Mouse (Mus musculus): Measurements from ENCODE around the gene Ap2a2. TPM values are rescaled to one million over a fixed set of nuclear protein-coding genes. Genes with fewer than 3 reads are reported as not detected.

The Ap2a2 gene
- polyA plus RNA-seq, 1 experiment from 2014 or later, result 54.8 TPM

DNA sequence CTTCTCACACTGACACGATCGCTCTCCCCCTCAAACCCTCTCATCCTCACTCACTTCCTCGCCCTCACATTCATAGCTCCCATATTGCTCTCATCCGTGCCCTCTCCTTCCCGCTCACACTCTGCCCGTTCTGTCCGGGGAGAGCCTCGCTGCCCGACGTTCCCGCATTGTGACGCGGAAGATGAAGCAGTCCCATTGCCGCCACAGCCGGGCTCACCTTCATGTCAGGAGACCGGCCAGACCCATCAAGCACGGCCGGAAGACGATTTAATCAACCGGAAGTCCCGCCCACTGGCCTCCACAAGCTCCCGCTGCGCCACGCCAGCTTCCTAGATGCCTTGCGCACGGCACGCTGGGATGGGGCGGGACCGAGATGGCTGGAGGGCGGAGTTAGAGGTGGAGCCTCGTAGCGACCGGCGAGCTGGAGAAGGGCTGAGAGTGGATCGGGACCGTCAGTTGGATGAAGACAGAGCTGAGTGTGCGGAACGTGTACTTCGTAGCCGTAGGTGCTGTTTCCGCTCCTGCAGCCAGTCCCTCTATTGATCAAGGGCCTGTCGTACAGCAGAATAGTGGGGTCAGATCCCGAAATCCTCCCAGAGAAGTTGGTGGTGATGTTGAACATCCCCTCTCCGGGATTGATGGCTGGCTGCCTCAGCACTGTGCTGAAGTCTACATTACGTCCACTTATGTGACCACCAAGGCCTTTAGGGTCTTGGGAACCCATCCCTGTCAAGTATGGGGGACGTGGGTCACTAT is 22.2 kb upstream of the Ap2a2 start, which contains the start of gene Chid1:
Gene Chid1 (minus strand): TSS at position 302 of the 756 bp plus-strand sequence.
- peak within 1 kb of the TSS; percentile 84 for H3K4me3 ChIP-seq
- no peaks in the 10 kb centered on the region for H3K9me3 ChIP-seq
- peak within 1 kb of the TSS; percentile 95 for H3K4me2 ChIP-seq
- peaks cover 26% of the 10 kb centered on the region for H3K4me1 ChIP-seq
- H3K27me3 ChIP-seq (replicated peaks), result no peaks in the 10 kb centered on the region
- WGBS, result 1% methylated on average over 46 of the region's 46 CpGs
- H3K9ac ChIP-seq, result peak within 1 kb of the TSS; percentile 92
- peak within 1 kb of the TSS; percentile 84 for H3K27ac ChIP-seq (replicated peaks)
- no peaks in the 10 kb centered on the region; the same call in 1 of the 2 replicates for H3K36me3 ChIP-seq
- ATAC-seq (ENCODE audit: extremely low read depth, insufficient number of reproducible peaks, low FRiP score, low TSS enrichment), result peak; percentile 97

DNA sequence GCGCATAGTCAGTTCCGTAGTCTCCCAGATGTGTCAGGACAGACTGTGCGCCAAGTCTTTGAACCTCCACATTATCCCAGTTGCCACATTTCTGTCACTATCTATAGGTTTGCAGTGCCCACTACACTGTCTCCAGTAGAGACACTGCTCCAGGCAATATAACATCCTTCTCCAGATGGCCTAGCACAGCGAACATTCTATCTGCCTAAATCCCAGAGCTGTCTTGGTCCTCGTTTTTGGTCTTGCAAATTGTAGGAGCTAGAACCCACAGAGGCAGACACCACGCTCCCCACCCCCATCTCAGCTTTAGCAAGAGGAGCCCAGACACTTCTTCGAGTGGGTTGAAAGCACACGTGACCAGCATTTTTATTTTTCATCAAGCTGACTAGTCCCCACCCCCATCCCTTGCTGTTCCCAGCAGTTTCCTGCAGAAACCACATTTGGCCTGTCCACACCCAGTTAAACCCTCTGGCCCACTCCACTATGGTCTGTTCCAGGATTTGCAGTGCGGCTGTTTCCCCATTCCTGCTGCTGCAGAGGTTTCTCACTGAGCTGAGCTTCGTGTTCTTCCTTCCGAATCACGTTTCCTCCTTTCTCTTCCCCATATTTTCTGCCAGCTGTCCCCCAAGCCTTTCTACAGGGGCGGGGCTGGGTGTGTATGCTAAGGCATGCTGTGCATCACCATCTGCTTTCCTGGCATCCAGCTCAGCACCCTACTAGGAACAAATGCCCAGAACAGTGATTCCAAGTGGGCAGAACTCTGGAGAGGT is 21.5 kb upstream of the Ap2a2 start:
- Histone ChIP-seq H3K27me3 (replicated peaks) (no peaks in the 10 kb centered on the region), H3K4me3 (peak overlapping the region; percentile 84), H3K4me1 (peaks cover 26% of the 10 kb centered on the region), H3K4me2 (peak overlapping the region; percentile 95), H3K9me3 (no peaks in the 10 kb centered on the region), H3K9ac (peak overlapping the region; percentile 92), H3K27ac (replicated peaks) (peak overlapping the region; percentile 68), H3K36me3 (no peaks in the 10 kb centered on the region; the same call in 1 of the 2 replicates)
- no peak for ATAC-seq (ENCODE audit: extremely low read depth, insufficient number of reproducible peaks, low FRiP score, low TSS enrichment)
- 50% methylated on average over 13 of the region's 13 CpGs for WGBS

DNA sequence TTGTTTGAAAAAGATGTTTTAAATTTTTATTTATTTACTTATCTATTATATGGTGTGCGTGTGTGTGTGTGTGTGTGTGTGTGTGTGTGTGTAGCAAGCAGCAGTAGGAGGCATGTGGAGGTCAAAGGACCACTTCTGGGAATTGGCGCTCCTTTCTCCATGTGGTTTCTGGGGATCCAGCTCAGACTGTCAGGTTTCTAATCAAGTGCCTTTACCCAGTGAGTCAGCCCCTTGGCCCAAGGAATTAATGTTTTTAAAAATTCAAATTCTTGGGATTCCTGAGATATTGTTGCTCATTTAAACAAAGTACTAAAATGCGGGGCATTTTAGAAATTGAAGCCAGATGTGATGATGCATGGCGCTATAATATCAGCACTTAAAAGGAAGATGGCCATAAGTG is 20.3 kb upstream of the Ap2a2 start:
- no peaks in the 10 kb centered on the region for H3K27me3 ChIP-seq (replicated peaks)
- H3K4me2 ChIP-seq, result no peak overlapping the region
- no peak overlapping the region for H3K27ac ChIP-seq (replicated peaks)
- H3K4me1 ChIP-seq, result peaks cover 26% of the 10 kb centered on the region
- H3K36me3 ChIP-seq, result no peaks in the 10 kb centered on the region
- no peaks in the 10 kb centered on the region for H3K9me3 ChIP-seq
- H3K4me3 ChIP-seq, result no peak overlapping the region
- H3K9ac ChIP-seq, result no peak overlapping the region
- WGBS, result 81% methylated on average over 4 of the region's 4 CpGs
- no peak for ATAC-seq (ENCODE audit: extremely low read depth, insufficient number of reproducible peaks, low FRiP score, low TSS enrichment)

DNA sequence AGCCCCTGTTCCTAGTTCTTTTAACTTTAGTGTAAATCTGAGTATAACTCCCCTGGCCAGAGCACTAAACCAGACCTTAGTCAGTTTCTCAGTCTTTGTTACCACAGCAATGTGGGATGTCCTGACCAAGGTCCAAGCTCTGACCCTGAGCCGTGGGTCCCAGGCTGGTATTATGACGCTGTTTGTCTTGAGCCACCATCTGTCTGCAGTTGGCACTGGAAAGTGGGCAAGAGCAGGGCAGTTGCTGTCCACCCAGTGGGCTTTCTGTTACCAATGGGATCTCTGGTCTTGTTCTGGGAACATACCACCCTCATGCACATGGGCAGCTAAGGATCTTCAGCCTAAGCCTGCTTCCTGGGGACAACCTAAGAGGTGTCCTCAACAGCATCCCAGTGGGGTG is 19.4 kb upstream of the Ap2a2 start:
- no peak overlapping the region for H3K4me2 ChIP-seq
- no peak overlapping the region for H3K4me3 ChIP-seq
- no peak overlapping the region for H3K9ac ChIP-seq
- ATAC-seq (ENCODE audit: extremely low read depth, insufficient number of reproducible peaks, low FRiP score, low TSS enrichment), result no peak
- H3K36me3 ChIP-seq, result no peaks in the 10 kb centered on the region
- H3K4me1 ChIP-seq, result peaks cover 26% of the 10 kb centered on the region
- H3K27me3 ChIP-seq (replicated peaks), result no peaks in the 10 kb centered on the region
- H3K27ac ChIP-seq (replicated peaks), result no peak overlapping the region
- 82% methylated on average over 2 of the region's 2 CpGs for WGBS
- no peaks in the 10 kb centered on the region for H3K9me3 ChIP-seq

DNA sequence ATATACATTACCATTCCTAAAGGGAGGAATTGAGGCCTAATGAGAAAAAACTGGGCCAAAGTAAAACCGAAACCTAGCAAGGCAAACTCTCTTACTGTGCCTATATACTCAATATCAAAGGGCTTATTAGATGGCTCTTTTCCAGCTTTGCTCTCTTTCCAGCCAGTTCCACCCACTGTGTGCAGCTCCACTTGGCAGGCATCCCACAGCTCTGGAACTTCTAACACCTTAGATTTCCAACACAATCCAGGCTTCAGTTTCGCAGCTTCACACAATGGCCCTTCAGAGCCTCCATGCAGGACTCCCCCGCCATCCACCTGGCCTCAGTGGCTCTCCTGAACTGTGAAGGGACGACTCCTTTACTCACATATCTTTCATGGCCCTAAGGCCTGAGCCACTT is 17.3 kb upstream of the Ap2a2 start:
- no peak for ATAC-seq (ENCODE audit: extremely low read depth, insufficient number of reproducible peaks, low FRiP score, low TSS enrichment)
- WGBS, result 55% methylated on average over 4 of the region's 4 CpGs
- H3K27ac ChIP-seq (replicated peaks), result peak overlapping the region; percentile 50; the same call in 1 of the 2 replicates

DNA sequence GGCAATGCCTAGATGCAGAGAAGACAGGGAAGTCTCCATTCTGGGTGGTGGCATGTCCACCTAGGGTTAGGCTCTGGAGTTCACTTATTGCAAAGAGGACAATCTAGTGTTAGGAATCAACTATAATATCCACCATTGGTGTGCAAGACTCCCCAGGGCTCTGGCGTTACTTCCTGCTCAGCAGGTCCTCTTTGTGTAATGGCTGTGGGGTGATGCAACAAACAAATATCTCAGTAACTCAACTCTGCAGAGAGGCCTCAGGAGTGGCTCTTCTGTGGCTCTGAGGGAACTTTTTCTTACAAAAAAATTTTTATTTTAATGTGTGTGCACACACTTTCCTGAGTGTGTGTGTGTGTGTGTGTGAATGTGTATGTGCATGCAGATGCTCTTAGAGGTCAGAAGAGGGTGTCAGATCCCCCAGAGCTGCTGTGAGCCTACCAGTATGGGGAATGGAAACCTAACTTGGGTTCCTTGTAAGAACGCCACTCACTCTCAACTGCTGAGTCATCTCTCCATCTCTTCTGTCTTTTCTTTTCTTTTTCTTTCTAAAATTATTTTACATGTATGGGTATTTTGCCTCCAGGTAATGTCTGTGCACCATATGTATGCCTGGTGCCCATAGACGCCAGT is 12.4 kb upstream of the Ap2a2 start:
- no peak overlapping the region for H3K4me2 ChIP-seq
- no peaks in the 10 kb centered on the region for H3K36me3 ChIP-seq
- no peaks in the 10 kb centered on the region for H3K9me3 ChIP-seq
- WGBS, result 80% methylated on average over 3 of the region's 3 CpGs
- no peak overlapping the region for H3K4me3 ChIP-seq
- no peak for ATAC-seq (ENCODE audit: extremely low read depth, insufficient number of reproducible peaks, low FRiP score, low TSS enrichment)
- H3K9ac ChIP-seq, result no peak overlapping the region
- H3K27ac ChIP-seq (replicated peaks), result no peak overlapping the region
- peaks cover 4% of the 10 kb centered on the region; the same call in 1 of the 2 replicates for H3K4me1 ChIP-seq
- H3K27me3 ChIP-seq (replicated peaks), result no peaks in the 10 kb centered on the region

More for the DNA sequence above, 17.3 kb upstream of the Ap2a2 start:
- H3K27me3 ChIP-seq (replicated peaks), result no peaks in the 10 kb centered on the region
- peaks cover 16% of the 10 kb centered on the region for H3K4me1 ChIP-seq
- H3K9ac ChIP-seq, result 0 out of 2 replicates have a peak overlapping the region, but pooled peaks have one; percentile 47
- no peak overlapping the region for H3K4me2 ChIP-seq
- H3K4me3 ChIP-seq, result no peak overlapping the region
- H3K36me3 ChIP-seq, result no peaks in the 10 kb centered on the region
- H3K9me3 ChIP-seq, result no peaks in the 10 kb centered on the region

DNA sequence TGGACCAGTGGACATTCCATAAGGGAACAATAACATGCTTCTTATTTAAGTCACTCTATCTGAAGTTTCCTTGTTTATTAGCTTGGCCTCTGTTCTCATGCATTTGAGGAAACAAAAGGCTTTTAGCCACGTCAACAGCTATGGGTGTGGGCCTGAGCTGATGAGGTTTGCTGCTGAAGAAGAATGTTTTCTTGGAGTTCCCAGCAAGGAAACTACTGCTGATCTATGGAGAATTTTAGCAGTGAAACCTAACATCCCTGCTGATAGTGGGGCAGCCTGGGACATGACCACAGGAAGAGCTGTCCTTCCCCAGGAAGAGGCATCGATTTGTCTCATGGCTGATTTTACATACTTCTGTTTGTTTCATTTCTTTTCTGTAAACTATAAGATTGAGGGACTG is 11.5 kb upstream of the Ap2a2 start:
- H3K4me1 ChIP-seq, result no peaks in the 10 kb centered on the region
- H3K36me3 ChIP-seq, result no peaks in the 10 kb centered on the region
- ATAC-seq (ENCODE audit: extremely low read depth, insufficient number of reproducible peaks, low FRiP score, low TSS enrichment), result no peak
- no peak overlapping the region for H3K27ac ChIP-seq (replicated peaks)
- H3K4me3 ChIP-seq, result no peak overlapping the region
- 63% methylated on average over 2 of the region's 2 CpGs for WGBS
- no peaks in the 10 kb centered on the region for H3K27me3 ChIP-seq (replicated peaks)
- H3K4me2 ChIP-seq, result no peak overlapping the region
- H3K9me3 ChIP-seq, result no peaks in the 10 kb centered on the region
- no peak overlapping the region for H3K9ac ChIP-seq

DNA sequence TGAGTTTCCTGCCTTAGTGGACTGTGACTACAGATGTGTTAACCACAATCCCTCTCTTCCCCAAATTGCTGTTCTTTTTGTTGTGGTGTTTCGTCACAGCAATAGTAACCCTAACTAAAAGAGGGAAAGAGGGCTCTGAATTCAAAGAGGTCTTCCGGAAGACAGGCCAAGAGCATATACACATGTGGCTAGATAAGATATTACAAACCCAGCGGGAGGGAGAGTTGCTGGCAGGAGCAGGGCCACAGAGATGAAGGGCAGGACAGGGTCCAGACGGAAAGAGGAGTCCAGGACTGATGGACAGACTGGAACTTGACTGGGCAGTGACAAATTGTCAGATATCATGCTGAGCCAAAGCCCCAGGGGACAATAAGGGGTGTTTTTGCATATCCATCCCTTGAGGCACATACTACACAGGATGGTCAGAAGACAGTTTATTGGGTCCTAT is 3.6 kb upstream of the Ap2a2 start:
- 20% methylated on average over 4 of the region's 4 CpGs for whole genome bisulfite sequencing
- Histone ChIP-seq H3K4me1 (peaks cover 26% of the 10 kb centered on the region), H3K4me2 (no peak overlapping the region), H3K27ac (replicated peaks) (no peak overlapping the region), H3K9me3 (no peaks in the 10 kb centered on the region), H3K27me3 (replicated peaks) (no peaks in the 10 kb centered on the region), H3K36me3 (no peaks in the 10 kb centered on the region), H3K9ac (0 out of 2 replicates have a peak overlapping the region, but pooled peaks have one; percentile 2), H3K4me3 (no peak overlapping the region)
- no peak for ATAC-seq (ENCODE audit: extremely low read depth, insufficient number of reproducible peaks, low FRiP score, low TSS enrichment)

DNA sequence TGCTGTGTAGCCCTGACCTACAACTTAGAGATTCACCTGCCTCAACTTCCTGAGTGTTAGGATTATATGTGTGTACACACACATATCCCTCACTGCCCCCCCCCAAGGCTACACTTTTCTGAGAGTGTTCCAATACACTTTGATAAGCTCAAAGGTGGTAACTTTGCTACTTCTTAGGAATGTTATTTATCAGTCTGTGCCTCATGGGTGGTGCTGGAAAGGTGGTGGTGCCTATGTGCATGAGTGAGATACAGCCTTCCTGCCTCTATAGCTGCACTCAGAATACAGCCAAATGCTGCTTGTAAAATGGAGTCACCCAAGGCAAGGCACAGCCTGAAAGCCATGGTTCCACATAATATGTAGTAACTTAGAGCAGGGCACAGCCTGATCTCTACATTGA is 3.0 kb upstream of the Ap2a2 start:
- Histone ChIP-seq H3K9ac (no peak overlapping the region), H3K36me3 (no peaks in the 10 kb centered on the region), H3K4me1 (peaks cover 31% of the 10 kb centered on the region), H3K9me3 (no peaks in the 10 kb centered on the region), H3K4me3 (no peak overlapping the region), H3K4me2 (no peak overlapping the region), H3K27ac (replicated peaks) (no peak overlapping the region), H3K27me3 (replicated peaks) (no peaks in the 10 kb centered on the region)
- no peak for ATAC-seq (ENCODE audit: extremely low read depth, insufficient number of reproducible peaks, low FRiP score, low TSS enrichment)

DNA sequence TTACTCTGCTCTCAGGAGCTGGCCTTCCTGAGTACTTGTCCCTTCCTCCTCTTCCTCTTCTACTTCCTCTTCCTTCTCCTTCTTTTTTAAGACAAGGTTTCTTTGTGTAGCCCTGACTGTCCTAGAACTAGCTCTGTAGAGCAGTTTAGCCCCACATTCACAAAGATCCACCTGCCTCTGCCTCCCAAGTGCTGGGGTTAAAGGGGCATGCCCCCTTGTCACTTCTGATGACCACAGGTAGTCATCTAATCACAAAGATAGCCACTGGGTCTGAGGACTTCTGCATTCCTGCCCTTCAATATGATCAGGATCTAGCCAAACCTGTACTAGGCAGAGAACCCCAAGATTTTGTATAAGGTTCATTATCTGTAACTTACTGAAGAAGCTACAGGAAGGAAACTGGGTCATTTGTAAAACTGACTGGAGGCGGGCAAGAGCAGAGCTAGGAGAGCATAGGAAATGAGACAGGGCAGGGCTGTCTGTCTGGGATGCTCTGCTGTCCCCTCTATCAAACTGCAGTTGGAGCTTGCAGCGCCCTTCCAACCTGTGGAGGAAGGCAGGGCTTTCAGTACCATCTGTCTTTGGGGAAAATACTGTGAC is 2.1 kb upstream of the Ap2a2 start:
- Histone ChIP-seq H3K4me1 (peaks cover 40% of the 10 kb centered on the region), H3K27ac (replicated peaks) (no peak overlapping the region), H3K27me3 (replicated peaks) (no peaks in the 10 kb centered on the region), H3K9me3 (no peaks in the 10 kb centered on the region), H3K9ac (peak overlapping the region; percentile 10; the same call in 1 of the 2 replicates), H3K4me3 (no peak overlapping the region), H3K36me3 (peaks cover 3% of the 10 kb centered on the region; the same call in 1 of the 2 replicates), H3K4me2 (no peak overlapping the region)
- WGBS, result 56% methylated on average over 2 of the region's 2 CpGs
- ATAC-seq (ENCODE audit: extremely low read depth, insufficient number of reproducible peaks, low FRiP score, low TSS enrichment), result no peak

DNA sequence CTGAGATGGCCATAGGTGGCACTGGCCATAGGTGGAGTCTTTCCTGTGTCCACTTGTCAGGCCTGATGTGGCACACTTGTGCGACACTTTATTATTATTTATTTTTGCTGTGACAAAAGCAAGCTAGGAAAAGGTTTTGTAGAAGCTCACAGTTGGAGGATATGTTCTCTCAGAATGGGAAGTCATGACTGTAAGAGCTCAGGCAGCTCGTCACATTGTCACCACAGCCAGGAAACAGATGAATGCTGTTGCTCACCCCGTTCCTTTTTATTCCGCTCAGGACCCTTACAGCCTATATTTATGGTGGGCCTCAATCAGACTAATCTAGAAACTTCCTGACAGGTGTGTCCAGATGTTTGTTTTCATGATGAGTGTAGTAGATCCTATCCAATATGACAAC is 1.5 kb upstream of the Ap2a2 start:
- Histone ChIP-seq H3K4me1 (peaks cover 45% of the 10 kb centered on the region), H3K36me3 (peaks cover 8% of the 10 kb centered on the region), H3K27ac (replicated peaks) (no peak overlapping the region), H3K9ac (no peak overlapping the region), H3K27me3 (replicated peaks) (no peaks in the 10 kb centered on the region), H3K4me2 (no peak overlapping the region), H3K9me3 (no peaks in the 10 kb centered on the region), H3K4me3 (no peak overlapping the region)
- ATAC-seq (ENCODE audit: extremely low read depth, insufficient number of reproducible peaks, low FRiP score, low TSS enrichment), result no peak
- 78% methylated on average over 4 of the region's 4 CpGs for WGBS

Data from heart, embryonic 13.5 days (tissue).